Mouse (Mus musculus) lung, embryonic 16.5 days (tissue): ENCODE measurements around the gene 4930523C07Rik. TPM values are rescaled to one million over a fixed set of nuclear protein-coding genes. Genes with fewer than 3 reads are reported as not detected.

Source experiments
- polyA plus RNA-seq: library from polyadenylated mRNA; unstranded; fragments of >200 nt; fragmentation: Nextera tagmentation; extraction: Ambion mirVana; gene quantifications from 2 replicates; pipeline ENCODE4 v1.2.1, GENCODE M21; 2015

The 4930523C07Rik gene
- polyA plus RNA-seq, 1 experiment from 2014 or later: 43.0 TPM

Other genes starting within 250 kb of the 4930523C07Rik start
- 1.2 and 1.6 TPM in 2 replicates for gene Tnn, start 109.2 kb downstream of the 4930523C07Rik start, polyA plus RNA-seq
- gene Mrps14, start 150.8 kb downstream of the 4930523C07Rik start, polyA plus RNA-seq: 261 and 272 TPM in 2 replicates
- 171 and 193 TPM in 2 replicates for gene Cacybp, start 168.5 kb downstream of the 4930523C07Rik start, polyA plus RNA-seq